ENCODE assay signal across 30 mouse cellular contexts in genomic region chr17:65676536-65676935, GRCm38 (mm10). TPM values are rescaled to one million over a fixed set of nuclear protein-coding genes. Genes with fewer than 3 reads are reported as not detected.
"Had no signal": no experiment of that assay in that cellular context is flagged by ENCODE, and none has a peak within 500 bp of the region (broad histone marks: within the 10 kb centered on the region; RNA-seq: fewer than 3 reads in every experiment).

No protein-coding gene starts in this region.

- H3K27me3 ChIP-seq: heart, embryonic 13.5 days; heart, embryonic 15.5 days; hindbrain, embryonic 12.5 days; intestine, embryonic 15.5 days; limb, embryonic 12.5 days; liver, embryonic 13.5 days; liver, embryonic 15.5 days had no signal

- H3K4me1 ChIP-seq: hindbrain, embryonic 10.5 days; hindbrain, embryonic 12.5 days; intestine, embryonic 15.5 days had no signal

- H3K27ac ChIP-seq: heart, embryonic 13.5 days; heart, embryonic 15.5 days; hindbrain, embryonic 10.5 days; hindbrain, embryonic 12.5 days; hindbrain, embryonic 14.5 days; intestine, embryonic 15.5 days; layer of hippocampus, adult 2 months; left cerebral cortex, adult 2 months; limb, embryonic 10.5 days; limb, embryonic 12.5 days; liver, embryonic 13.5 days; liver, embryonic 15.5 days had no signal

- H3K36me3 ChIP-seq: heart, embryonic 15.5 days; hindbrain, embryonic 10.5 days; hindbrain, embryonic 12.5 days; intestine, embryonic 15.5 days; limb, embryonic 12.5 days; liver, embryonic 13.5 days; liver, embryonic 15.5 days had no signal

- H3K4me3 ChIP-seq: heart, embryonic 13.5 days; heart, embryonic 15.5 days; hindbrain, embryonic 10.5 days; hindbrain, embryonic 12.5 days; intestine, embryonic 15.5 days; layer of hippocampus, adult 2 months; left cerebral cortex, adult 2 months; limb, embryonic 10.5 days; limb, embryonic 12.5 days; liver, embryonic 13.5 days; liver, embryonic 15.5 days had no signal

- H3K9me3 ChIP-seq: heart, embryonic 13.5 days; heart, embryonic 15.5 days; hindbrain, embryonic 12.5 days; intestine, embryonic 15.5 days; limb, embryonic 10.5 days; limb, embryonic 12.5 days; liver, embryonic 13.5 days; liver, embryonic 15.5 days had no signal

- DNase-seq: gastrocnemius, postnatal 25 days; heart, postnatal 4 days; kidney, adult 18-20 months; kidney, adult 8-10 months; kidney, postnatal 10 days; kidney, postnatal 25 days; kidney, postnatal 4 days; liver; liver, embryonic 13.5 days had no signal

RNA-seq across cellular contexts. Expression of gene Txndc2, which starts 34.6 kb away (rescaled TPM):
- total RNA-seq: gastrocnemius, adult 8-10 months; gastrocnemius, postnatal 25 days; granulocyte monocyte progenitor cell, adult 5-6 weeks; heart, postnatal 25 days; layer of hippocampus, adult 2 months; layer of hippocampus, postnatal 25 days had no signal
- polyA plus RNA-seq: heart, embryonic 11.5 days; heart, embryonic 13.5 days; heart, embryonic 15.5 days; hindbrain, embryonic 16.5 days; inflammation-experienced regulatory T-cells, adult 6 months; intestine, embryonic 15.5 days; intestine, postnatal 0 days; kidney, embryonic 14.5 days; limb, embryonic 10.5 days; liver, embryonic 11.5 days; liver, embryonic 13.5 days; liver, embryonic 15.5 days had no signal
